Mouse (Mus musculus) midbrain, embryonic 12.5 days (tissue): ENCODE data around the gene Jun. TPM values are rescaled to one million over a fixed set of nuclear protein-coding genes. Genes with fewer than 3 reads are reported as not detected.

Experiments used
- polyA plus RNA-seq: library from polyadenylated mRNA; unstranded; fragments of >200 nt; fragmentation: Nextera tagmentation; extraction: Ambion mirVana; gene quantifications from 2 replicates; pipeline ENCODE4 v1.2.1, GENCODE M21; 2016

Gene Jun
- polyA plus RNA-seq, 1 experiment from 2014 or later, result 80.6 TPM

Other genes with a start within 250 kb of the Jun start
- gene Eqtn, start 123.4 kb downstream of the Jun start, polyA plus RNA-seq, result 0.31 TPM in 1 of 2 replicates, not detected in the other
- 35.0 and 36.9 TPM in 2 replicates for gene Mysm1, start 73.1 kb downstream of the Jun start, polyA plus RNA-seq